Mouse (Mus musculus) liver (tissue): ENCODE data around the gene Gm7945.
"Not testable (repeated sequence)": the region's sequence is repeated elsewhere in the genome, so short reads cannot be mapped to it uniquely, and the experiment has no call there.

Experiments used
- DNase-seq: peaks from one replicate; pipeline ENCODE4 v3.0.0-alpha.2; 2020; ENCODE audit warnings: mixed read lengths

Gene Gm7945

GRCm38 (mm10) chr14:41386279-41386678, at the start of gene Gm7945:
Gene Gm7945 (minus strand): TSS chr14:41386379.
- DNase-seq = not testable (repeated sequence)

GRCm38 (mm10) chr14:41425393-41426075, 39.4 kb upstream of the Gm7945 start:
- peak; percentile 3 for DNase-seq

- DNase-seq = peak; percentile 0
Measured at GRCm38 (mm10) chr14:41424694-41425093, 38.5 kb upstream of the Gm7945 start.

GRCm38 (mm10) chr14:41408181-41408580, 22.0 kb upstream of the Gm7945 start, which contains the start of gene Gm6482:
Gene Gm6482 (minus strand): TSS chr14:41408281.
- DNase-seq = not testable (repeated sequence)

GRCm38 (mm10) chr14:41348309-41348708, 37.9 kb downstream of the Gm7945 start, which contains the start of gene Gm5798:
Gene Gm5798 (plus strand): TSS chr14:41348609.
- DNase-seq = not testable (repeated sequence)
